Mouse (Mus musculus): Measurements from ENCODE around the gene Hcn2. TPM values are rescaled to one million over a fixed set of nuclear protein-coding genes. Genes with fewer than 3 reads are reported as not detected.
A peak's percentile ranks its signal among the peaks of the same experiment; 100 is the strongest.

The Hcn2 gene
- polyA plus RNA-seq, 1 experiment, result 19.2 TPM

GRCm38 (mm10) chr10:79672088-79672455, 44.4 kb upstream of the Hcn2 start:
- Histone ChIP-seq H3K4me1 (ENCODE audit: control insufficient read depth, insufficient read depth, insufficient read length, low read length) (peaks cover 8% of the 10 kb centered on the region), H3K27me3 (ENCODE audit: control insufficient read depth, insufficient read depth, low read length) (no peaks in the 10 kb centered on the region), H3K4me3 (ENCODE audit: low read depth, low read length) (no peak overlapping the region), H3K27ac (ENCODE audit: insufficient read depth, low read depth, low read length) (no peak overlapping the region), H3K36me3 (ENCODE audit: control insufficient read depth, insufficient read depth, low read length) (peaks cover 2% of the 10 kb centered on the region; the same call in 1 of the 2 replicates)
- TF ChIP-seq POLR2A (IDR thresholded peaks at IDR 0.05; ENCODE audit: low read depth, low read length) (no peak), CTCF (IDR thresholded peaks at IDR 0.05; ENCODE audit: extremely low read depth, insufficient read length, insufficient replicate concordance, low read depth, low read length) (no peak)
- WGBS, result 54% methylated on average over 3 of the region's 3 CpGs

GRCm38 (mm10) chr10:79673054-79673453, 43.4 kb upstream of the Hcn2 start:
- Histone ChIP-seq H3K27ac (ENCODE audit: insufficient read depth, low read depth, low read length) (no peak overlapping the region), H3K4me1 (ENCODE audit: control insufficient read depth, insufficient read depth, insufficient read length, low read length) (peaks cover 8% of the 10 kb centered on the region), H3K36me3 (ENCODE audit: control insufficient read depth, insufficient read depth, low read length) (peaks cover 2% of the 10 kb centered on the region; the same call in 1 of the 2 replicates), H3K4me3 (ENCODE audit: low read depth, low read length) (no peak overlapping the region), H3K27me3 (ENCODE audit: control insufficient read depth, insufficient read depth, low read length) (no peaks in the 10 kb centered on the region)
- 95% methylated on average over 3 of the region's 3 CpGs for WGBS
- TF ChIP-seq CTCF (IDR thresholded peaks at IDR 0.05; ENCODE audit: extremely low read depth, insufficient read length, insufficient replicate concordance, low read depth, low read length) (no peak), POLR2A (IDR thresholded peaks at IDR 0.05; ENCODE audit: low read depth, low read length) (no peak)

- peaks cover 2% of the 10 kb centered on the region; the same call in 1 of the 2 replicates for H3K36me3 ChIP-seq (ENCODE audit: control insufficient read depth, insufficient read depth, low read length)
- WGBS, result 83% methylated on average over 44 of the region's 44 CpGs
- peaks cover 3% of the 10 kb centered on the region for H3K4me1 ChIP-seq (ENCODE audit: control insufficient read depth, insufficient read depth, insufficient read length, low read length)
- H3K27me3 ChIP-seq (ENCODE audit: control insufficient read depth, insufficient read depth, low read length), result no peaks in the 10 kb centered on the region
- TF ChIP-seq CTCF (IDR thresholded peaks at IDR 0.05; ENCODE audit: extremely low read depth, insufficient read length, insufficient replicate concordance, low read depth, low read length) (no peak), POLR2A (IDR thresholded peaks at IDR 0.05; ENCODE audit: low read depth, low read length) (no peak)
- no peak overlapping the region for H3K27ac ChIP-seq (ENCODE audit: insufficient read depth, low read depth, low read length)
- no peak overlapping the region for H3K4me3 ChIP-seq (ENCODE audit: low read depth, low read length)
Observed at GRCm38 (mm10) chr10:79675346-79676035, 40.9 kb upstream of the Hcn2 start.

- TF ChIP-seq CTCF (IDR thresholded peaks at IDR 0.05; ENCODE audit: extremely low read depth, insufficient read length, insufficient replicate concordance, low read depth, low read length), result no peak
- no peak for TF ChIP-seq POLR2A (IDR thresholded peaks at IDR 0.05; ENCODE audit: low read depth, low read length)
- Histone ChIP-seq H3K4me3 (ENCODE audit: low read depth, low read length) (peak overlapping the region; percentile 62), H3K4me1 (ENCODE audit: control insufficient read depth, insufficient read depth, insufficient read length, low read length) (peaks cover 21% of the 10 kb centered on the region), H3K27me3 (ENCODE audit: control insufficient read depth, insufficient read depth, low read length) (no peaks in the 10 kb centered on the region), H3K27ac (ENCODE audit: insufficient read depth, low read depth, low read length) (peak overlapping the region; percentile 71), H3K36me3 (ENCODE audit: control insufficient read depth, insufficient read depth, low read length) (peaks cover 12% of the 10 kb centered on the region)
- WGBS, result 10% methylated on average over 11 of the region's 11 CpGs
Observed at GRCm38 (mm10) chr10:79680606-79681495, 35.6 kb upstream of the Hcn2 start.

GRCm38 (mm10) chr10:79681591-79682245, 34.7 kb upstream of the Hcn2 start, which contains the start of gene Cdc34:
Gene Cdc34 (plus strand): TSS chr10:79682195.
- WGBS, result under 1% methylated on average over 82 of the region's 84 CpGs
- Histone ChIP-seq H3K27ac (ENCODE audit: insufficient read depth, low read depth, low read length) (peak within 1 kb of the TSS; percentile 71), H3K36me3 (ENCODE audit: control insufficient read depth, insufficient read depth, low read length) (peaks cover 16% of the 10 kb centered on the region), H3K4me3 (ENCODE audit: low read depth, low read length) (peak within 1 kb of the TSS; percentile 99), H3K27me3 (ENCODE audit: control insufficient read depth, insufficient read depth, low read length) (no peaks in the 10 kb centered on the region), H3K4me1 (ENCODE audit: control insufficient read depth, insufficient read depth, insufficient read length, low read length) (peaks cover 21% of the 10 kb centered on the region)
- TF ChIP-seq CTCF (IDR thresholded peaks at IDR 0.05; ENCODE audit: extremely low read depth, insufficient read length, insufficient replicate concordance, low read depth, low read length) (0 out of 2 replicates have a peak, but pooled peaks have one; percentile 8), POLR2A (IDR thresholded peaks at IDR 0.05; ENCODE audit: low read depth, low read length) (peak; percentile 95)

- H3K36me3 ChIP-seq (ENCODE audit: control insufficient read depth, insufficient read depth, low read length), result peaks cover 24% of the 10 kb centered on the region
- peaks cover 21% of the 10 kb centered on the region for H3K4me1 ChIP-seq (ENCODE audit: control insufficient read depth, insufficient read depth, insufficient read length, low read length)
- peak overlapping the region; percentile 99 for H3K4me3 ChIP-seq (ENCODE audit: low read depth, low read length)
- WGBS, result under 1% methylated on average over 10 of the region's 10 CpGs
- H3K27ac ChIP-seq (ENCODE audit: insufficient read depth, low read depth, low read length), result peak overlapping the region; percentile 66
- TF ChIP-seq CTCF (IDR thresholded peaks at IDR 0.05; ENCODE audit: extremely low read depth, insufficient read length, insufficient replicate concordance, low read depth, low read length) (no peak), POLR2A (IDR thresholded peaks at IDR 0.05; ENCODE audit: low read depth, low read length) (no peak)
- no peaks in the 10 kb centered on the region for H3K27me3 ChIP-seq (ENCODE audit: control insufficient read depth, insufficient read depth, low read length)
Observed at GRCm38 (mm10) chr10:79682551-79682915, 33.9 kb upstream of the Hcn2 start.
